Mouse (Mus musculus) ES-E14 (cell line): Measurements from ENCODE around the gene H2-DMb1. TPM values are rescaled to one million over a fixed set of nuclear protein-coding genes. Genes with fewer than 3 reads are reported as not detected.

Source experiments
- DNase-seq: peaks from one replicate; pipeline ENCODE4 v3.0.0-alpha.2; 2013; ENCODE audit warnings: low read depth, low spot score
- H3K27ac ChIP-seq: 2 replicates; pipeline ENCODE4 v1.5.1; 2012; ENCODE audit warnings: low read depth, mild to moderate bottlenecking, low read length, moderate library complexity, mixed read lengths; ENCODE audit not compliant: poor library complexity, insufficient read depth, severe bottlenecking
- H3K36me3 ChIP-seq: 2 replicates; pipeline ENCODE4 v1.6.1; 2012; ENCODE audit warnings: mild to moderate bottlenecking, low read length, moderate library complexity, mixed read lengths; ENCODE audit not compliant: control insufficient read depth, poor library complexity, insufficient read depth, severe bottlenecking
- H3K4me1 ChIP-seq, 2 experiments: fragments of 150-350 bp in 1 of 2; sonication (generic) in 1 of 2; 2 replicates each; pipeline ENCODE4 v1.6.1; 2012; ENCODE audit warnings: low read length in 2 of 2, mild to moderate bottlenecking in 1 of 2, mixed read lengths in 1 of 2; ENCODE audit not compliant: control insufficient read depth in 2 of 2, insufficient read depth in 2 of 2, poor library complexity in 1 of 2
- H3K4me3 ChIP-seq, 2 experiments: fragments of 150-350 bp in 1 of 2; sonication (generic) in 1 of 2; 2 replicates each; pipeline ENCODE4 v1.5.1; 2012; ENCODE audit warnings: low read length in 2 of 2, low read depth in 1 of 2, mild to moderate bottlenecking in 1 of 2, mixed read lengths in 1 of 2; ENCODE audit not compliant: insufficient read depth in 1 of 2, poor library complexity in 1 of 2, severe bottlenecking in 1 of 2
- H3K9ac ChIP-seq: 2 replicates; pipeline ENCODE4 v1.6.1; 2012; ENCODE audit warnings: low read depth, mild to moderate bottlenecking, low read length, mixed read lengths; ENCODE audit not compliant: poor library complexity, insufficient read depth, severe bottlenecking
- H3K9me3 ChIP-seq: fragments of 150-350 bp; sonication (generic); 2 replicates; pipeline ENCODE4 v1.6.1; 2012; ENCODE audit warnings: low read depth, mild to moderate bottlenecking, low read length; ENCODE audit not compliant: control insufficient read depth, insufficient read depth
- CHD2 ChIP-seq: IDR thresholded peaks from 2 replicates; pipeline ENCODE4 v1.6.1; 2014; ENCODE audit warnings: mild to moderate bottlenecking, low read depth, low read length, inconsistent platforms
- HCFC1 ChIP-seq: IDR thresholded peaks from 2 replicates; pipeline ENCODE4 v1.6.1; 2012; ENCODE audit warnings: low read length, inconsistent platforms, borderline replicate concordance; ENCODE audit not compliant: insufficient read depth
- MAFK ChIP-seq: IDR thresholded peaks from 2 replicates; pipeline ENCODE4 v1.6.1; 2014; ENCODE audit warnings: mild to moderate bottlenecking, low read depth, low read length, inconsistent platforms; ENCODE audit not compliant: insufficient read depth
- ZC3H11A ChIP-seq: IDR thresholded peaks from 2 replicates; pipeline ENCODE4 v1.6.1; 2012; ENCODE audit warnings: low read depth, mild to moderate bottlenecking, inconsistent platforms, low read length, borderline replicate concordance
- ZNF384 ChIP-seq: IDR thresholded peaks from 2 replicates; pipeline ENCODE4 v1.6.1; 2012; ENCODE audit warnings: low read depth, low read length, inconsistent platforms
- in situ Hi-C, 2 experiments: fragments of 600-800 bp; cut with MboI; formaldehyde crosslinking; loops; one replicate each; pipeline ENCODE4 v1.15.1; 2025; ENCODE audit warnings: low sequenced_read_pairs in 2 of 2, inconsistent platforms in 1 of 2; ENCODE audit not compliant: unreplicated experiment in 2 of 2
- total RNA-seq: library from RNA; depleted of rRNA; stranded (reverse); fragments of 300-350 nt; gene quantifications from 2 replicates; pipeline ENCODE4 v1.2.3, GENCODE M21; 2012; rRNA removed

Gene H2-DMb1
- 3.1 and 5.0 TPM in 2 replicates for total RNA-seq

- DNase-seq, result peak; percentile 69
- Histone ChIP-seq H3K36me3 (no peaks in the 10 kb centered on the region), H3K4me1 (no peaks in the 10 kb centered on the region), H3K4me3 (no peak within 1 kb of the TSS), H3K9ac (no peak within 1 kb of the TSS), H3K27ac (no peak within 1 kb of the TSS), H3K9me3 (no peaks in the 10 kb centered on the region)
- TF ChIP-seq CHD2 (peak; percentile 93), ZC3H11A (no peak)
- in situ Hi-C loops, result no loop called here
Measured at GRCm38 (mm10) chr17:34152923-34153322, at the start of gene H2-DMb1. TSS of gene H2-DMb1 (plus strand) at chr17:34153072.

- Histone ChIP-seq H3K4me1 (no peaks in the 10 kb centered on the region), H3K4me3 (no peak overlapping the region), H3K36me3 (peaks cover 4% of the 10 kb centered on the region; the same call in 1 of the 2 replicates), H3K27ac (no peak overlapping the region), H3K9ac (no peak overlapping the region), H3K9me3 (no peaks in the 10 kb centered on the region)
- DNase-seq, result no peak
- TF ChIP-seq CHD2, result no peak
- no peak for TF ChIP-seq HCFC1
- TF ChIP-seq MAFK, result no peak
- no peak for TF ChIP-seq ZNF384
- no peak for TF ChIP-seq ZC3H11A
- in situ Hi-C loops, result no loop called here
Measured at GRCm38 (mm10) chr17:34104804-34105203, 48.1 kb upstream of the H2-DMb1 start.

- peaks cover 10% of the 10 kb centered on the region for H3K36me3 ChIP-seq
- H3K4me1 ChIP-seq, result no peaks in the 10 kb centered on the region
- in situ Hi-C loops, result no loop called here
- TF ChIP-seq CHD2, result no peak
- no peak for TF ChIP-seq ZC3H11A
- no peak for TF ChIP-seq ZNF384
- TF ChIP-seq HCFC1, result no peak
- TF ChIP-seq MAFK, result no peak
- H3K27ac ChIP-seq, result no peak overlapping the region
- H3K9ac ChIP-seq, result no peak overlapping the region
- no peaks in the 10 kb centered on the region for H3K9me3 ChIP-seq
- H3K4me3 ChIP-seq, result no peak overlapping the region
- DNase-seq, result no peak
Measured at GRCm38 (mm10) chr17:34106555-34106954, 46.3 kb upstream of the H2-DMb1 start.

- H3K4me1 ChIP-seq, result no peaks in the 10 kb centered on the region
Measured at GRCm38 (mm10) chr17:34107109-34107867, 45.6 kb upstream of the H2-DMb1 start.

DNA sequence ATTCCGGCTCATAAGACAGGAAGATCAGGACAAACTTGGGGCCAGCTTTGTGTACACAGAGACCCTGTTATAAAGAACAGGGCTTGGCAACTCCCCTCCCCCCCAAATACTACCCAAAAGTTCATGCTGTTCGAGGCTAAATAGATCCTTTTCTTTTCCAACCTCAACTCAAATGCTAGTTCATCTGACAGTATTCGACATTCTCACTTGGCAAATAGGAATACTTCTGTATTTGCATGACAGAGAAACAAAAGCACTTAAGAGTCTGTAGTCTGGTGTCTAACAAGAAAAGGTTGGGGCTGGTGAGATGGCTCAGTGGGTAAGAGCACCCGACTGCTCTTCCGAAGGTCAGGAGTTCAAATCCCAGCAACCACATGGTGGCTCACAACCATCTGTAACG, 44.4 kb upstream of the H2-DMb1 start:
- in situ Hi-C loops, result no loop called here
- no peak for DNase-seq
- H3K36me3 ChIP-seq, result peaks cover 28% of the 10 kb centered on the region

More at GRCm38 (mm10) chr17:34107109-34107867, 45.6 kb upstream of the H2-DMb1 start:
- Histone ChIP-seq H3K9me3 (no peaks in the 10 kb centered on the region), H3K9ac (no peak overlapping the region), H3K36me3 (peaks cover 17% of the 10 kb centered on the region), H3K27ac (no peak overlapping the region), H3K4me3 (no peak overlapping the region)
- no peak for TF ChIP-seq ZC3H11A
- TF ChIP-seq ZNF384, result no peak
- in situ Hi-C loops, result no loop called here
- no peak for DNase-seq

More for the DNA sequence above, 44.4 kb upstream of the H2-DMb1 start:
- no peak overlapping the region for H3K9ac ChIP-seq
- TF ChIP-seq HCFC1, result no peak
- no peak for TF ChIP-seq ZC3H11A
- TF ChIP-seq CHD2, result no peak
- no peak for TF ChIP-seq ZNF384
- no peak for TF ChIP-seq MAFK
- H3K4me3 ChIP-seq, result no peak overlapping the region
- no peak overlapping the region for H3K27ac ChIP-seq
- no peaks in the 10 kb centered on the region; a peak in 1 of 4 replicates for H3K4me1 ChIP-seq
- no peaks in the 10 kb centered on the region for H3K9me3 ChIP-seq
